Mouse (Mus musculus) cortical plate, adult 2 months (tissue): ENCODE measurements around the gene AA986860. TPM values are rescaled to one million over a fixed set of nuclear protein-coding genes. Genes with fewer than 3 reads are reported as not detected.

Experiments
- H3K27ac ChIP-seq: fragments of 200-500 bp; 2 replicates; pipeline ENCODE4 v1.5.1; 2012; ENCODE audit warnings: low read length, control low read depth, inconsistent platforms; ENCODE audit not compliant: insufficient read depth
- H3K4me1 ChIP-seq: fragments of 200-500 bp; 2 replicates; pipeline ENCODE4 v1.6.1; 2011; ENCODE audit warnings: low read length; ENCODE audit not compliant: control insufficient read depth, insufficient read depth
- H3K4me3 ChIP-seq: fragments of 200-500 bp; 2 replicates; pipeline ENCODE4 v1.5.1; 2011; ENCODE audit warnings: mild to moderate bottlenecking, low read length, control low read depth; ENCODE audit not compliant: insufficient read depth
- CTCF ChIP-seq: fragments of 200-500 bp; IDR thresholded peaks from 2 replicates; pipeline ENCODE4 v1.5.1; 2011; ENCODE audit warnings: mild to moderate bottlenecking, control low read depth, low read length; ENCODE audit not compliant: insufficient read depth; ENCODE audit errors: extremely low read depth
- POLR2A ChIP-seq: fragments of 200-500 bp; IDR thresholded peaks from 2 replicates; pipeline ENCODE4 v1.6.1; 2011; ENCODE audit warnings: mild to moderate bottlenecking, low read length, control low read depth; ENCODE audit not compliant: insufficient read depth; ENCODE audit errors: extremely low read depth
- polyA plus RNA-seq: library from polyadenylated mRNA; depleted of rRNA; stranded (reverse); fragments of >200 nt; gene quantifications from 2 replicates; pipeline ENCODE4 v1.2.3, GENCODE M21; 2012

AA986860 gene
- polyA plus RNA-seq, 1 experiment: 2.4 TPM

DNA sequence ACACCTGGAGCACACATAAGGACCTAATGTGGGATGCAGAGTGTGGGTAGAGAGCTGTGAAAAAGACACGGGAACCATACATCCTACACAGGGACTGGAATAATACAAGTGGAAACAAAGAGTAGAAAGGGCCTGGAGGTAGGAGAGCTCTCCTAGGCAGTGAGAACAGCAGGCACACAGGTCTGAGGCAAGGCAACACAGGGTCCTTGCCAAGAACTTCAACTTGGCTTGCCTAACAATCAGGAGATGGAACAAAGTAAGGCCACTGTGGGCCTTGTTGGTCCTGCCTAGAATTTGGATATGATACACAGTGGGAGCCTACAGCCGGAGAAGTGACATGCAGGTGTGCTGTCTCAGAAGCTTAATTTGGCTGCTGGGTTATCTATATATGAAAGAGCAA, 38.1 kb downstream of the AA986860 start:
- H3K4me3 ChIP-seq: no peak overlapping the region
- no peak overlapping the region for H3K27ac ChIP-seq
- H3K4me1 ChIP-seq: no peaks in the 10 kb centered on the region
- no peak for TF ChIP-seq POLR2A
- no peak for TF ChIP-seq CTCF

DNA sequence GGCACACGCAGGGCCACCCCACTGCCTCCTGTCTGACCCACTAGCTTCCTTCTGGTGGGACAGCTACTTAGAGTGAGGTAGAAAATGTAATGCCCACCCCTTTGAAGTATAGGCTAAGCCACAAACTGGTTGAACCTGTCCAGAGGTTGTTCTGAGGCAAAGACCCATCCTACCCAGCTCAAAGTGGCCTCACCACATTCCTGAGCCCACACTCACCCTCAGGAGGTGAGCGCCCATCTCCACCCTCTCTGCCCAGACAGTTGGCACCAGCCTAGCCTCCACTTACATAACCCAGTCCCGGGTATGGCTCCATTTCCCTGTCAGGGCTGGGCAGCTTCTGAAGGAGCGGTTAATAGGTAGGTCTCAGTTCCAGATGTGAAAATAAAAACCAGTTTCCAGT, 38.7 kb downstream of the AA986860 start:
- H3K4me1 ChIP-seq: no peaks in the 10 kb centered on the region
- no peak overlapping the region for H3K4me3 ChIP-seq
- TF ChIP-seq POLR2A (no peak), CTCF (no peak)
- no peak overlapping the region for H3K27ac ChIP-seq

DNA sequence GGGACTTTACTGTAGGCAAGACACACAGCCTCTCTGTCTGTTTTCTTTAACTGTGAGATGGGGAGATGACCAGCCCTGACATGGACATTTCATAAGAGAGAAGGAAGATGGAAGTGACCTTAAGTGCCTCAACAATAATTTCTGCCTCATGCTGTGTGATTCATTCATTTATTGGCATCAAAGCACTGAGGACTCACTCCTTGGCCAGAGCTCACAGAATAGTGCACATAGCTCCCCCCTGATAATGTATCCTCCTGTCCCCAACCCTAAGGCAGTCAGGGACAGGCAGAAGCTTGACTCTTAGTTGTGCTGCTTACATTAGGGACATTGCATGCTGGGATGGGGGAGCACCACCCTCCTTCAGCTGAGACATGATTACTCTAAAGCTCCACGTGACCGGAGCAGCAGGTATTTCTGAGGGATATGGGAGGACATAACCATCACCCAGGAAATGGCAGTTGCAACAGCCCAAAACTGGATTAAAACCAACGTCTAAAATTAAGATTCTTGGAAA, 39.3 kb downstream of the AA986860 start:
- TF ChIP-seq CTCF (no peak), POLR2A (no peak)
- Histone ChIP-seq H3K27ac (no peak overlapping the region), H3K4me1 (no peaks in the 10 kb centered on the region), H3K4me3 (no peak overlapping the region)

DNA sequence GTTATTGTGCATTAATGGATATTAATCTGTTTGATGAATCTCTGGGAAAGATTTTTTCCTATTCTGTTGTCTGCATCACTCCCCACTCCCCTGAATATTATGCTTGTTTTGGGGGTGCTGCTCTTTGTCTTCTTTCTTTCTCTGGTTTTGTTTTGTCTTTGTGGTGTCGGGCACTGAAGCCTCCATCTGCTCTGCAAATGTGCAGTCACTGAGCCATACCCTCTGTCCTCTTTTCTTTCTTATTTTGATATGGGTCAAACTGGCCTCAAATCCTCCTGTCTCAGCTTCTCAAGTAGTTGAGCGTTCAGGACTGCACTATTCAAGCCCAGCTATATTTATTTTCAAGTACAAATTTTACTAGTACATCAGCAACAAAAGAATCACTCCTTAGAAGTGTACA, 43.5 kb downstream of the AA986860 start:
- no peak overlapping the region for H3K27ac ChIP-seq
- TF ChIP-seq POLR2A (no peak), CTCF (no peak)
- no peaks in the 10 kb centered on the region for H3K4me1 ChIP-seq
- H3K4me3 ChIP-seq: no peak overlapping the region

DNA sequence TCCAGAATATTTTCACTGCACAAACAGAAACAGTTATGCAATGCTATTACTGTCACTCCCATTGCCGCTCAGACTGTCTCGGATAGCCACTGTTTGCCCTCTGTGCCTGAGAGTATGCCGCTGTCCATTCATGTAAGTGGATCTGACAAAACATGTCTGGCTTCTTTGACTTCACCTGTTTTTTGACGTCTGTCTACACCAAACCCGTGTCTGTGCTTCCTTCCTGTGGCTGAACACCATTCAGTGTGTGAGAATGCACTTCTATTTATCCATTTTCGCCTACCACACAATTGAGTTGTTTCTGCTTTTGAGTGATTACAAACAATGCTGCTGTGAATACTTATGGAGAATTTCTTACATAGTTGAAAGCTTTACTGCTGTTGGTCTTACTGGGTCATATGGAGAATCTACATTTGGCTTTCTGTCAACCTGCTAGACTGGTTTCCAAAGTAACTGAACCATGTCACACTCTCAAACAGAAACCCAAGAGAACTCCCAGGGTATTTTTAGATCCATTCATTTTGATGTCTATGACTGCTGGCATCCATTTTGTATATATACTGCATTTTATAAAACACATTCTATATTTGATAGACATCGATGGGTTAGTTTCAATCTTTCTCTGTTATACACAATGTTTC, 44.0 kb downstream of the AA986860 start:
- Histone ChIP-seq H3K4me1 (no peaks in the 10 kb centered on the region), H3K27ac (no peak overlapping the region), H3K4me3 (no peak overlapping the region)
- TF ChIP-seq CTCF (no peak), POLR2A (no peak)

DNA sequence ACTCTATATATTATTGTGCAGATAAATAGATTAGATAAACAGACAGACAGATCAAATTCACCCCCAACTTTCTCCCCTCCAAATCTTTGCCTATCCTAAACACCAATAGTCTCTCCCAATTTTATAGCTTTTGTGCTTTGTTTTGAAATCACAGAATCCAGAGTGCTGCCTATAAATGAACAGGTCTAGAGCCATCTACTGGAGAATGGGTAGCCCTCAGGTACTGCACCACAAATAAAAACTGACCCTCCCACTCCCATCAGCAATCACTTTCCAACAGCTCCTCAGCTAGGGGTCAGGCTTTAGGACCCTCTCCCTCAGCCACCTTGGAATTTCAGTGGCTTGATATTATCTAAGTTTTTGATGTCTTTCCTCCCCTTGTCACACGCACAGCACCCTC, 44.9 kb downstream of the AA986860 start:
- Histone ChIP-seq H3K27ac (no peak overlapping the region), H3K4me1 (no peaks in the 10 kb centered on the region), H3K4me3 (no peak overlapping the region)
- TF ChIP-seq POLR2A (no peak), CTCF (0 out of 2 replicates have a peak, but pooled peaks have one; percentile 17)

DNA sequence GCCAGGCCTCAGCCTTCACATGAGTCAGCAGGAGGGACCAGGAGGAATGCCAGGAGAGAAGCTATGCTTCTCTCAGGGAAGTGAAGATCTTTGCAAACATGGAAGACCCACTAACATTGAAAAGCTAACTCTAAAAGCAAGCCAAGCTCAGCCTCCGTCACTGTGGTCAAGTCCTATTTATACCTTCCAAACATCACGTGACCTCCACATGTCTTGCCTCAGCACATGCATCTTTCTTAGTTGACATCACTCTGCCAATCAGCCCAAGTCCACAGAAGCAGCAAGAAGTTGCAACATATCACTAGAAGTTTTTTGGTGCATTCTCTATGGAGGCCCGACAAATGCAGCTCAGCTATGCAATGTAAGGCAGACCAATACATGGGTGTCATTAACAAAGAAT, 48.1 kb downstream of the AA986860 start:
- TF ChIP-seq CTCF: no peak
- TF ChIP-seq POLR2A: no peak
- Histone ChIP-seq H3K4me3 (no peak overlapping the region), H3K4me1 (no peaks in the 10 kb centered on the region), H3K27ac (no peak overlapping the region)

DNA sequence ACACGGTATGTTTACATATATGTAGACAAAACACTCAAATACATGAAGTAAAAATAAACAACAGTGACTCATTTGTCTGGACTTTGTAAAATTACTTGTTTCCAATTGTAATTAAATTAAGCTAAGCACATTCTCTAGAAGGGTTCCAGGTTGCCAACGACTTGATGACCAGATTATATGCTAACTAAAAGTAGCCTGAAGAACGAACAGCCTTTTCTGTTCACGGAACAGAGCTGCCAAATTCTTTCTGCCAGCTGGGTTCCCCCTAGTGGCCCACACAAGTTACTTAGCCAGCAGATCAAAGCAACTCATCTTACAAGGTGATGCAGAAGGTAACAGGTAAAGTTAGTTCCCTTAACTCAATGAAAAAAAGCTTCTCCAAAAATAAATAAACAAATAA, 52.3 kb downstream of the AA986860 start:
- Histone ChIP-seq H3K27ac (no peak overlapping the region), H3K4me3 (no peak overlapping the region), H3K4me1 (no peaks in the 10 kb centered on the region)
- TF ChIP-seq POLR2A (no peak), CTCF (peak; percentile 54)

DNA sequence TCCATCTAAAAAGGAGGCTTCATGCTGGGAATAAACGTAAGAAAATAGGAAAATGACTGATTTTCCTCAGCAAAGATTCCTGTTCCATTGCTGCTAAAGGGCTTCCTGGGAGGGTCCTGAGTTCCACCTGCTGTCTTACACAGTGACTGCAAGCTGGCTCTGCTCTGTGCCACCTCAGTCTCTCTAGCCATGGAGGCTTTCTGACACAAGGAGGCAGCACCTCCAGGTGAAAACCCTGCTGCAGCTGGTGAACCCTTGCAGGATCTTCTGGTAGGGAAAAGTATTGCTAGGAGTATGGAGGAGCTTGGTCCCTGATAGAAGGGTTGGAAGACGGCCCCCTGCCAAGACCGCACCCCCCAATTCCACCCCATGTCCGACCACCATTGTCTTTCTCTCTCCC, 55.2 kb downstream of the AA986860 start:
- TF ChIP-seq POLR2A (no peak), CTCF (0 out of 2 replicates have a peak, but pooled peaks have one; percentile 13)
- H3K27ac ChIP-seq: no peak overlapping the region
- H3K4me1 ChIP-seq: no peaks in the 10 kb centered on the region
- H3K4me3 ChIP-seq: no peak overlapping the region
